In the genomic region with DNA sequence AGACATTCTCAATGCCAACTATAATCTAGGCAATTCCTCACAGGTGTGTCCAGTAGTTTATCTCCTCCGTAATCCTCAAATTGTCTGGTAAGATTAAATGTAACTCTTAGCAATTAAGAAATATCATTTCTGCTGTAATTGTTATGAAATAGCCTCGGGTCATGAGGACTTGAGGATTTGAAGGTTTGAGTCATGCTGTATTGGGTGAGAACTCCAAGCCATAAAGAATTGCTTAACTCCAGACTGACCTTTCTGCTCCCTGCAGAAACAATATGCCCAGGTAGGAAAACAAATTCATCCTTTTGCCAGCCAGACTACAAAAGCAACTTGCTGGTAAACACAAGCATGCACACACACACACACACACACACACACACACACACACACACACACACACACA, we compare ENCODE assay signal across 25 mouse cellular contexts.
A peak's percentile ranks its signal among the peaks of the same experiment; 100 is the strongest.
DNase-seq lines count a peak whose midpoint lies in the region; ATAC-seq and TF ChIP-seq lines count a peak whose summit lies in the region.
"Had no signal": no experiment of that assay in that cellular context is flagged by ENCODE, and none has a peak within 500 bp of the region (broad histone marks: within the 10 kb centered on the region; RNA-seq: fewer than 3 reads in every experiment).

No protein-coding gene starts in this region.

- TF ChIP-seq CTCF in ES-Bruce4 (IDR thresholded peaks at IDR 0.05; ENCODE audit: low read depth, low read length), result no peak
- no peak for TF ChIP-seq CTCF in heart, adult 2 months (IDR thresholded peaks at IDR 0.05)

- H3K27me3 ChIP-seq in ES-Bruce4 (ENCODE audit: control insufficient read depth, insufficient read depth, low read length, poor library complexity, severe bottlenecking), result no peaks in the 10 kb centered on the region
- no peaks in the 10 kb centered on the region for H3K27me3 ChIP-seq in intestine, embryonic 16.5 days (replicated peaks; ENCODE audit: control insufficient read depth, insufficient read depth, low read length)
- H3K27me3 ChIP-seq in heart, adult 2 months (ENCODE audit: control insufficient read depth, insufficient read depth, low read length), result no peaks in the 10 kb centered on the region
- H3K27me3 ChIP-seq: embryonic facial prominence, embryonic 13.5 days; embryonic facial prominence, embryonic 15.5 days; forebrain, embryonic 12.5 days; Patski had no signal

- H3K79me2 ChIP-seq in heart, adult 2 months (replicated peaks; ENCODE audit: control insufficient read depth, insufficient read depth, low read length), result no peaks in the 10 kb centered on the region

- TF ChIP-seq EP300 in ES-Bruce4 (IDR thresholded peaks at IDR 0.05; ENCODE audit: insufficient read depth, low read depth, low read length), result no peak
- no peak for TF ChIP-seq EP300 in heart, adult 2 months (IDR thresholded peaks at IDR 0.05; ENCODE audit: insufficient read depth, low read depth, low read length)

- peaks cover 26% of the 10 kb centered on the region for H3K9me3 ChIP-seq in ES-Bruce4 (replicated peaks; ENCODE audit: control insufficient read depth, insufficient read depth, low read length, poor library complexity, severe bottlenecking)
- H3K9me3 ChIP-seq in intestine, embryonic 16.5 days (ENCODE audit: control insufficient read depth, low read length), result no peaks in the 10 kb centered on the region
- H3K9me3 ChIP-seq: embryonic facial prominence, embryonic 13.5 days; embryonic facial prominence, embryonic 15.5 days; forebrain, embryonic 12.5 days; G1E had no signal

- peak; percentile 10 for DNase-seq in gonadal fat pad, adult 2 months (ENCODE audit: low read depth)
- DNase-seq in heart, adult 2 months, result no peak
- DNase-seq in gastrocnemius, postnatal 36 days, result no peak
- DNase-seq in kidney, postnatal 4 days, result no peak
- DNase-seq: adrenal gland, adult 8-10 months; adrenal gland, postnatal 14 days; adrenal gland, postnatal 36 days; cerebellum, adult 11-12 months; cerebellum, adult 2 months; cerebellum, adult 9-11 months; cerebellum, postnatal 14 days; cerebellum, postnatal 36 days; embryo, embryonic 11 days had no signal

- ATAC-seq in intestine, embryonic 16.5 days, result peak; percentile 93
- ATAC-seq: activated CD4-positive, CD25-positive, alpha-beta regulatory T cell, adult 4 months; forebrain, embryonic 14.5 days; forebrain, embryonic 16.5 days; Patski had no signal

- H3K4me3 ChIP-seq in ES-Bruce4 (ENCODE audit: low read depth, low read length), result no peak overlapping the region
- no peak overlapping the region for H3K4me3 ChIP-seq in intestine, embryonic 16.5 days (ENCODE audit: low read length)
- no peak overlapping the region for H3K4me3 ChIP-seq in heart, adult 2 months
- H3K4me3 ChIP-seq: embryonic facial prominence, embryonic 13.5 days; embryonic facial prominence, embryonic 15.5 days; erythroblast, embryonic 14.5 days; forebrain, embryonic 10.5 days; forebrain, embryonic 12.5 days had no signal

- H3K4me1 ChIP-seq in ES-Bruce4 (ENCODE audit: control insufficient read depth, insufficient read depth, low read length), result no peaks in the 10 kb centered on the region
- H3K4me1 ChIP-seq in intestine, embryonic 16.5 days (ENCODE audit: control insufficient read depth, insufficient read depth, low read length), result no peaks in the 10 kb centered on the region
- no peaks in the 10 kb centered on the region for H3K4me1 ChIP-seq in heart, adult 2 months (ENCODE audit: control insufficient read depth, insufficient read depth, low read length)
- H3K4me1 ChIP-seq: embryonic facial prominence, embryonic 13.5 days; embryonic facial prominence, embryonic 15.5 days; forebrain, embryonic 10.5 days had no signal

- peaks cover 3% of the 10 kb centered on the region for H3K36me3 ChIP-seq in ES-Bruce4 (ENCODE audit: control insufficient read depth, insufficient read depth, low read length, poor library complexity, severe bottlenecking)
- no peaks in the 10 kb centered on the region for H3K36me3 ChIP-seq in intestine, embryonic 16.5 days (ENCODE audit: control insufficient read depth, insufficient read depth, low read length)
- H3K36me3 ChIP-seq in heart, adult 2 months (ENCODE audit: control insufficient read depth, insufficient read depth, low read length), result no peaks in the 10 kb centered on the region
- H3K36me3 ChIP-seq: embryonic facial prominence, embryonic 13.5 days; embryonic facial prominence, embryonic 15.5 days; forebrain, embryonic 10.5 days; forebrain, embryonic 12.5 days; G1E had no signal

- no peak for TF ChIP-seq POLR2A in ES-Bruce4 (IDR thresholded peaks at IDR 0.05; ENCODE audit: insufficient read depth, low read length)
- TF ChIP-seq POLR2A in heart, adult 2 months (IDR thresholded peaks at IDR 0.05; ENCODE audit: insufficient read depth, low read depth, low read length), result no peak

- H3K27ac ChIP-seq in ES-Bruce4 (ENCODE audit: insufficient read depth, low read length), result peak overlapping the region; percentile 69
- no peak overlapping the region for H3K27ac ChIP-seq in intestine, embryonic 16.5 days (ENCODE audit: low read length)
- no peak overlapping the region for H3K27ac ChIP-seq in heart, adult 2 months
- H3K27ac ChIP-seq: embryonic facial prominence, embryonic 13.5 days; embryonic facial prominence, embryonic 15.5 days; forebrain, embryonic 10.5 days; forebrain, embryonic 12.5 days had no signal

- intact Hi-C loops in heart, adult 2 months (cut with DNase I), result no loop called here
- intact Hi-C loops in gastrocnemius, postnatal 36 days (cut with DNase I), result no loop called here

- H3K9ac ChIP-seq in ES-Bruce4 (ENCODE audit: low read depth, poor library complexity, severe bottlenecking), result no peak overlapping the region
- H3K9ac ChIP-seq in intestine, embryonic 16.5 days (ENCODE audit: low read depth, low read length), result no peak overlapping the region
- H3K9ac ChIP-seq in heart, adult 2 months (ENCODE audit: low read depth, low read length), result no peak overlapping the region
- H3K9ac ChIP-seq: embryonic facial prominence, embryonic 13.5 days; embryonic facial prominence, embryonic 15.5 days; forebrain, embryonic 12.5 days had no signal

- no peak overlapping the region for H3K4me2 ChIP-seq in intestine, embryonic 16.5 days (ENCODE audit: low read depth, low read length)
- H3K4me2 ChIP-seq: embryonic facial prominence, embryonic 13.5 days; embryonic facial prominence, embryonic 15.5 days; forebrain, embryonic 12.5 days had no signal

- 60% methylated on average over 2 of the region's 2 CpGs for WGBS in intestine, embryonic 16.5 days
- WGBS in heart, adult 2 months, result 66% methylated on average over 2 of the region's 2 CpGs
